Mouse (Mus musculus) lung, postnatal 14 days (tissue): ENCODE measurements around the gene Ddc.

Experiments
- DNase-seq: peaks from one replicate; pipeline ENCODE4 v3.0.0; 2021

Ddc gene

GRCm38 (mm10) chr11:11821387-11821975 lies 76.5 kb downstream of the Ddc start:
- peak; percentile 52 for DNase-seq

GRCm38 (mm10) chr11:11820737-11821136 lies 77.2 kb downstream of the Ddc start:
- DNase-seq = no peak

- peak; percentile 86 for DNase-seq
Observed at GRCm38 (mm10) chr11:11820251-11820650, 77.7 kb downstream of the Ddc start.

GRCm38 (mm10) chr11:11819206-11819605 lies 78.7 kb downstream of the Ddc start:
- DNase-seq = no peak

- no peak for DNase-seq
Observed at GRCm38 (mm10) chr11:11818797-11819196, 79.1 kb downstream of the Ddc start.

GRCm38 (mm10) chr11:11815737-11816136 lies 82.2 kb downstream of the Ddc start:
- no peak for DNase-seq

GRCm38 (mm10) chr11:11811906-11812480 lies 86.0 kb downstream of the Ddc start:
- peak; percentile 83 for DNase-seq

- no peak for DNase-seq
Observed at GRCm38 (mm10) chr11:11809404-11810175, 88.4 kb downstream of the Ddc start.

- DNase-seq = peak; percentile 97
Observed at GRCm38 (mm10) chr11:11808820-11809403, 89.0 kb downstream of the Ddc start, which contains the start of gene Fignl1. Gene Fignl1 (minus strand): TSS chr11:11808962.

GRCm38 (mm10) chr11:11808035-11808819 lies 89.7 kb downstream of the Ddc start:
- DNase-seq = no peak

GRCm38 (mm10) chr11:11805951-11806350 lies 92.0 kb downstream of the Ddc start:
- DNase-seq = no peak

- no peak for DNase-seq
Observed at GRCm38 (mm10) chr11:11804421-11804820, 93.5 kb downstream of the Ddc start.

GRCm38 (mm10) chr11:11801067-11801466 lies 96.9 kb downstream of the Ddc start:
- DNase-seq = no peak

- DNase-seq = no peak
Observed at GRCm38 (mm10) chr11:11800304-11800703, 97.6 kb downstream of the Ddc start.

- no peak for DNase-seq
Observed at GRCm38 (mm10) chr11:11798690-11799089, 99.3 kb downstream of the Ddc start.

GRCm38 (mm10) chr11:11794626-11795025 lies 103.3 kb downstream of the Ddc start:
- no peak for DNase-seq

GRCm38 (mm10) chr11:11788521-11788974 lies 109.4 kb downstream of the Ddc start:
- DNase-seq = peak; percentile 84

GRCm38 (mm10) chr11:11785457-11785856 lies 112.5 kb downstream of the Ddc start:
- DNase-seq = no peak

- DNase-seq = no peak
Observed at GRCm38 (mm10) chr11:11781728-11782127, 116.2 kb downstream of the Ddc start.

GRCm38 (mm10) chr11:11778345-11778744 lies 119.6 kb downstream of the Ddc start:
- no peak for DNase-seq

- no peak for DNase-seq
Observed at GRCm38 (mm10) chr11:11777796-11778195, 120.1 kb downstream of the Ddc start.

- no peak for DNase-seq
Observed at GRCm38 (mm10) chr11:11777246-11777645, 120.7 kb downstream of the Ddc start.

- DNase-seq = no peak
Observed at GRCm38 (mm10) chr11:11776822-11777174, 121.1 kb downstream of the Ddc start.
